Mouse (Mus musculus): ENCODE measurements around the gene Slc25a44. TPM values are rescaled to one million over a fixed set of nuclear protein-coding genes. Genes with fewer than 3 reads are reported as not detected.
"Not testable (repeated sequence)": the region's sequence is repeated elsewhere in the genome, so short reads cannot be mapped to it uniquely, and the experiment has no call there.

Slc25a44 gene
- polyA plus RNA-seq, 1 experiment from 2014 or later, result 14.8 TPM

DNA sequence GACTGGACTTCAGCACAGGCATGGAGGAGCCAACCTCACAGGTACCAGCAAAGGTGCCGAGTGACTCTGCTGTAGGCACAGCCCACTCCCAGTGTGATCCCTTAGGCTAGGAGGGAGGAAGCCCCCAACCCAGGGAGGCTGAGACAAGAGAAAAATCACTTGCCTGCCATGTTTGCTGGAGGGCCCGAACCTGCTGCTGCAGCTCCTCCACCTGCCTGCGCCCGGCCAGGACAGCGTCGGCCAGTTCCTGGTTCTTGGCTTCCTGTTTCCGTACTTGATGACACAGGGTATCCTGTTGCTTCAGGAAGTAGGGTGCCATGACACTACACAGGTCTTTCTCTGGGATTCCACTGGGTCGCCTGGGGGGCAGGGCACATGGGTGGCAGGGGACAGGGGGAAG lies 29.2 kb downstream of the Slc25a44 start:
- 83% methylated on average over 8 of the region's 8 CpGs for WGBS (ENCODE audit: insufficient replicate concordance)
- Histone ChIP-seq H3K36me3 (ENCODE audit: control insufficient read depth, insufficient read depth, low read length) (0 out of 2 replicates have a peak, but pooled peaks cover 3% of the 10 kb centered on the region), H3K27me3 (ENCODE audit: control insufficient read depth, insufficient read depth, low read length) (no peaks in the 10 kb centered on the region), H3K9me3 (replicated peaks; ENCODE audit: control insufficient read depth, low read length) (no peaks in the 10 kb centered on the region), H3K4me3 (ENCODE audit: low read depth, low read length) (no peak overlapping the region), H3K27ac (ENCODE audit: low read depth, low read length) (no peak overlapping the region), H3K4me2 (no peak overlapping the region), H3K9ac (ENCODE audit: low read depth, low read length) (no peak overlapping the region), H3K4me1 (ENCODE audit: control insufficient read depth, insufficient read depth, low read length) (no peaks in the 10 kb centered on the region)
- ATAC-seq (replicated peaks; ENCODE audit: insufficient number of reproducible peaks, low FRiP score, low TSS enrichment), result no peak

- 92% methylated on average over 6 of the region's 6 CpGs for WGBS (ENCODE audit: insufficient replicate concordance)
- no peak for ATAC-seq (replicated peaks; ENCODE audit: insufficient number of reproducible peaks, low FRiP score, low TSS enrichment)
These were observed 29.7 kb downstream of the Slc25a44 start for GRCm38 (mm10) chr3:88395288-88395687.

DNA sequence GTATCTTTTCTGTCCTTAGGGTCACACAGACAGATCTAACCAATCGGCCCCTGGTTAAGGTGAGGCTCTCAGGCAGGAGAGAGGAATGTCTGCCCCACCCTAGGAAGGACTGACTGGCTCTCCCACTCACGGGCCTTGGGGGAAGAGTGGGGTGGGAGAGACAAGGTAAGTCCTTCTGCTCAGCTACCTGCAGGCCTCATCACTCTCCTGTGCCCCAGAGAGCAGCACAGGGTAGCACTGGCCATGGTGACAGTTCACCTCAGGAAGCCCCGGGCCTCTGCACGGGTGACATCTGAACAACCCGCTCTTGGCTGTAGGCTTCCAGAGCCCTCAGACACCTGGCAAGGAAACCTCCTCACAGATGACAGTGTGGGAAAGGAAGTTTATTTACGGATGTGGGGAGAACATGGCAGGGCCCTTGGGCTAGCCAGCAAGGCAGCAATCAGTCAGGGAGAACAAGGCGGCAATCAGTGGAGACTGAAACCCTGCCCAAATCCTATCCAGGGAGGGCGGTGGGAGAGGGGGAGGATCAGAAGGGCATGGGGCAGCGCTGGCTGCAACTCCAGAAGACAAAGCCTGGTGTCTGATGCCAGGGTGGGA lies 31.1 kb downstream of the Slc25a44 start:
- Histone ChIP-seq H3K4me2 (no peak overlapping the region), H3K4me1 (ENCODE audit: control insufficient read depth, insufficient read depth, low read length) (no peaks in the 10 kb centered on the region), H3K4me3 (ENCODE audit: low read depth, low read length) (no peak overlapping the region), H3K9me3 (replicated peaks; ENCODE audit: control insufficient read depth, low read length) (no peaks in the 10 kb centered on the region), H3K9ac (ENCODE audit: low read depth, low read length) (no peak overlapping the region), H3K36me3 (ENCODE audit: control insufficient read depth, insufficient read depth, low read length) (0 out of 2 replicates have a peak, but pooled peaks cover 3% of the 10 kb centered on the region), H3K27ac (ENCODE audit: low read depth, low read length) (no peak overlapping the region), H3K27me3 (ENCODE audit: control insufficient read depth, insufficient read depth, low read length) (no peaks in the 10 kb centered on the region)
- ATAC-seq (replicated peaks; ENCODE audit: insufficient number of reproducible peaks, low FRiP score, low TSS enrichment), result peak; percentile 42
- WGBS (ENCODE audit: insufficient replicate concordance), result 88% methylated on average over 9 of the region's 9 CpGs

More at GRCm38 (mm10) chr3:88395288-88395687, 29.7 kb downstream of the Slc25a44 start:
- Histone ChIP-seq H3K27ac (ENCODE audit: low read depth, low read length) (no peak overlapping the region), H3K36me3 (ENCODE audit: control insufficient read depth, insufficient read depth, low read length) (0 out of 2 replicates have a peak, but pooled peaks cover 3% of the 10 kb centered on the region), H3K4me3 (ENCODE audit: low read depth, low read length) (no peak overlapping the region), H3K9me3 (replicated peaks; ENCODE audit: control insufficient read depth, low read length) (no peaks in the 10 kb centered on the region), H3K9ac (ENCODE audit: low read depth, low read length) (no peak overlapping the region), H3K27me3 (ENCODE audit: control insufficient read depth, insufficient read depth, low read length) (no peaks in the 10 kb centered on the region), H3K4me2 (no peak overlapping the region), H3K4me1 (ENCODE audit: control insufficient read depth, insufficient read depth, low read length) (no peaks in the 10 kb centered on the region)

DNA sequence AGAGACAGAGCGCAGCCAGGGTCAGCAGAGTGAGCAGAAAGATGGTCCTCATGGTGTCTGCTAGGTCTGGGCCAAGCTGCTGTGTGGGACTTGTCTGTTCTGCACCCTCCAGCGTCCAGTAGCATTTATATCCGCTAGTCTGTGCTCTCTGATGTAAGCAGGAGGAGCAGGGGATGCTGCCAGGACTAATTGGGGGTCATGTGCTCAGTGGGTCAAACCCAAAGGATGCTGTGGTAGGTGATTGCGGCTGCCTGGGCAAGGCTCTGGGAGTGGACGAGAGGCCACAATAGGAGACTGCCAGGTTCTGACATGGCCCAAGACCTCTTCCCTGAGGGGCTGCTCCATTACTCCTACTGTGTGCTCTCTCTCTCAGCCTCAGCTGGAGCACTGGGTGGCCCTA lies 40.6 kb downstream of the Slc25a44 start, which contains the start of gene Bglap:
Bglap (minus strand) TSS at position 101 of the 400 bp plus-strand sequence.
- no peak within 1 kb of the TSS for H3K9ac ChIP-seq (ENCODE audit: low read depth, low read length)
- H3K4me3 ChIP-seq (ENCODE audit: low read depth, low read length), result no peak within 1 kb of the TSS
- H3K27ac ChIP-seq (ENCODE audit: low read depth, low read length), result no peak within 1 kb of the TSS
- no peaks in the 10 kb centered on the region for H3K4me1 ChIP-seq (ENCODE audit: control insufficient read depth, insufficient read depth, low read length)
- H3K9me3 ChIP-seq (replicated peaks; ENCODE audit: control insufficient read depth, low read length), result no peaks in the 10 kb centered on the region
- no peak within 1 kb of the TSS for H3K4me2 ChIP-seq
- no peak for ATAC-seq (replicated peaks; ENCODE audit: insufficient number of reproducible peaks, low FRiP score, low TSS enrichment)
- H3K27me3 ChIP-seq (ENCODE audit: control insufficient read depth, insufficient read depth, low read length), result no peaks in the 10 kb centered on the region
- WGBS (ENCODE audit: insufficient replicate concordance), result 74% methylated on average over 5 of the region's 5 CpGs
- H3K36me3 ChIP-seq (ENCODE audit: control insufficient read depth, insufficient read depth, low read length), result no peaks in the 10 kb centered on the region

- not testable (repeated sequence) for ATAC-seq (replicated peaks; ENCODE audit: insufficient number of reproducible peaks, low FRiP score, low TSS enrichment); H3K4me3 ChIP-seq (ENCODE audit: low read depth, low read length); H3K36me3 ChIP-seq (ENCODE audit: control insufficient read depth, insufficient read depth, low read length); H3K4me1 ChIP-seq (ENCODE audit: control insufficient read depth, insufficient read depth, low read length); H3K9me3 ChIP-seq (replicated peaks; ENCODE audit: control insufficient read depth, low read length); H3K4me2 ChIP-seq; H3K27ac ChIP-seq (ENCODE audit: low read depth, low read length); H3K9ac ChIP-seq (ENCODE audit: low read depth, low read length); H3K27me3 ChIP-seq (ENCODE audit: control insufficient read depth, insufficient read depth, low read length)
- 31% methylated on average over 1 of the region's 7 CpGs for WGBS (ENCODE audit: insufficient replicate concordance)
These were observed 42.6 kb downstream of the Slc25a44 start for GRCm38 (mm10) chr3:88382383-88382782.

GRCm38 (mm10) chr3:88381389-88382315 lies 43.3 kb downstream of the Slc25a44 start:
- not testable (repeated sequence) for H3K9me3 ChIP-seq (replicated peaks; ENCODE audit: control insufficient read depth, low read length); H3K36me3 ChIP-seq (ENCODE audit: control insufficient read depth, insufficient read depth, low read length); H3K27me3 ChIP-seq (ENCODE audit: control insufficient read depth, insufficient read depth, low read length); H3K9ac ChIP-seq (ENCODE audit: low read depth, low read length); H3K27ac ChIP-seq (ENCODE audit: low read depth, low read length); H3K4me3 ChIP-seq (ENCODE audit: low read depth, low read length); H3K4me1 ChIP-seq (ENCODE audit: control insufficient read depth, insufficient read depth, low read length)
- H3K4me2 ChIP-seq, result peak overlapping the region; percentile 48
- peak; percentile 58 for ATAC-seq (replicated peaks; ENCODE audit: insufficient number of reproducible peaks, low FRiP score, low TSS enrichment)
- WGBS (ENCODE audit: insufficient replicate concordance), result 9% methylated on average over 19 of the region's 22 CpGs

DNA sequence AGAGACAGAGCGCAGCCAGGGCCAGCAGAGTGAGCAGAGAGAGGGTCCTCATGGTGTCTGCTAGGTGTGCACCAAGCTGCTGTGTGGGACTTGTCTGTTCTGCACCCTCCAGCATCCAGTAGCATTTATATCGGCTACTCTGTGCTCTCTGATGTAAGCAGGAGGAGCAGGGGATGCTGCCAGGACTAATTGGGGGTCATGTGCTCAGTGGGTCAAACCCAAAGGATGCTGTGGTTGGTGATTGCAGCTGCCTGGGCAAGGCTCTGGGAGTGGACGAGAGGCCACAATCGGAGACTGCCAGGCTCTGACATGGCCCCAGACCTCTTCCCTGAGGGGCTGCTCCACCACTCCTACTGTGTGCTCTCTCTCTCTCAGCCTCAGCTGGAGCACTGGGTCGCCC lies 46.3 kb downstream of the Slc25a44 start, which contains the start of gene Bglap2:
Bglap2 (minus strand) TSS at position 101 of the 400 bp plus-strand sequence.
- not testable (repeated sequence) for H3K9me3 ChIP-seq (replicated peaks; ENCODE audit: control insufficient read depth, low read length); H3K27me3 ChIP-seq (ENCODE audit: control insufficient read depth, insufficient read depth, low read length); H3K4me2 ChIP-seq; H3K4me1 ChIP-seq (ENCODE audit: control insufficient read depth, insufficient read depth, low read length); ATAC-seq (replicated peaks; ENCODE audit: insufficient number of reproducible peaks, low FRiP score, low TSS enrichment); H3K4me3 ChIP-seq (ENCODE audit: low read depth, low read length); H3K27ac ChIP-seq (ENCODE audit: low read depth, low read length); H3K9ac ChIP-seq (ENCODE audit: low read depth, low read length); H3K36me3 ChIP-seq (ENCODE audit: control insufficient read depth, insufficient read depth, low read length)
- 65% methylated on average over 4 of the region's 5 CpGs for WGBS (ENCODE audit: insufficient replicate concordance)

DNA sequence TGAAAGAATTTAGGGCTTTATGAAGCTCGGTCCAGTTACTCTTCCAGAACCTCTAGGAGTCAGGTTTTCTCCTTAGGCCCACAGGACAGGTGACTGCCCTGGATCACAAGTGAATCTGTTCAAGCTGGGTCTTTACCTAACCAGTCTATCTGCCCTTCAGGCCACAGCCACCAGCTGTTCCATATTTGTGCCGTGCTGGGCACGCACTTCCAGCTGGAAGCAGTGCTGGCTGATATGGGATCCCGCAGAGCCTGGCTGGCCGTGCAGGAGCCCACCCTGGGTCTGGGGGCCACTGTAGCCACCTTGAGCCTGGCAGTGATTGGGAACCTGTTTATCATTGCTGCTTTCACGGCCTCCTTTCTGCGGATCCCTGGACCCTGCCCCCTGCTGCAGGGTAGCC lies 48.3 kb downstream of the Slc25a44 start:
- H3K4me3 ChIP-seq (ENCODE audit: low read depth, low read length); ATAC-seq (replicated peaks; ENCODE audit: insufficient number of reproducible peaks, low FRiP score, low TSS enrichment): not testable (repeated sequence)

More for the DNA sequence above, 48.3 kb downstream of the Slc25a44 start:
- H3K27me3 ChIP-seq (ENCODE audit: control insufficient read depth, insufficient read depth, low read length); H3K9me3 ChIP-seq (replicated peaks; ENCODE audit: control insufficient read depth, low read length); H3K9ac ChIP-seq (ENCODE audit: low read depth, low read length); H3K27ac ChIP-seq (ENCODE audit: low read depth, low read length); H3K4me2 ChIP-seq; H3K4me1 ChIP-seq (ENCODE audit: control insufficient read depth, insufficient read depth, low read length); H3K36me3 ChIP-seq (ENCODE audit: control insufficient read depth, insufficient read depth, low read length): not testable (repeated sequence)
- 27% methylated on average over 5 of the region's 7 CpGs for WGBS (ENCODE audit: insufficient replicate concordance)

Data from heart, embryonic 11.5 days (tissue).